Mouse (Mus musculus) adrenal gland, postnatal 4 days (tissue): ENCODE measurements at regions not wholly inside any gene's neighbourhood (a gene's known extent, or its start where the extent isn't known, plus 50 kb on each side); places are given as distances from the start of the nearest gene placed in this dataset.

ENCODE experiments used
- DNase-seq, 2 experiments: peaks; one replicate each; pipeline ENCODE4 v3.0.0; 2021 to 2022; ENCODE audit warnings: low spot score in 2 of 2, mixed read lengths in 2 of 2

- no peak for DNase-seq
These were observed 191.6 kb downstream of the Agtpbp1 start for GRCm38 (mm10) chr13:59393231-59393938.

GRCm38 (mm10) chr13:59392828-59393227 is 192.2 kb downstream of the Agtpbp1 start:
- DNase-seq = no peak

- DNase-seq = no peak
These were observed 197.3 kb downstream of the Agtpbp1 start for GRCm38 (mm10) chr13:59387627-59388325.

- no peak for DNase-seq
These were observed 198.0 kb downstream of the Agtpbp1 start for GRCm38 (mm10) chr13:59386935-59387540.

- no peak for DNase-seq
These were observed 199.2 kb downstream of the Agtpbp1 start for GRCm38 (mm10) chr13:59385824-59386223.

- DNase-seq = no peak
These were observed 214.7 kb downstream of the Agtpbp1 start for GRCm38 (mm10) chr13:59370141-59370816.

GRCm38 (mm10) chr13:59368550-59369449 is 216.2 kb downstream of the Agtpbp1 start:
- no peak for DNase-seq

- peak; percentile 32 to 46 for DNase-seq
These were observed 219.6 kb downstream of the Agtpbp1 start for GRCm38 (mm10) chr13:59365460-59365859.

- no peak for DNase-seq
These were observed 221.6 kb downstream of the Agtpbp1 start for GRCm38 (mm10) chr13:59363428-59363827.

GRCm38 (mm10) chr13:59361323-59361722 is 223.7 kb downstream of the Agtpbp1 start:
- DNase-seq = no peak

- DNase-seq = no peak
These were observed 225.0 kb downstream of the Agtpbp1 start for GRCm38 (mm10) chr13:59360026-59360425.

GRCm38 (mm10) chr13:59358421-59358820 is 226.6 kb downstream of the Agtpbp1 start:
- no peak for DNase-seq

GRCm38 (mm10) chr13:59351461-59351860 is 233.6 kb downstream of the Agtpbp1 start:
- DNase-seq = no peak

GRCm38 (mm10) chr13:59350613-59351150 is 234.3 kb downstream of the Agtpbp1 start:
- no peak for DNase-seq

GRCm38 (mm10) chr13:59348510-59348909 is 236.5 kb downstream of the Agtpbp1 start:
- DNase-seq = no peak

GRCm38 (mm10) chr13:59341871-59342270 is 243.2 kb downstream of the Agtpbp1 start:
- DNase-seq = no peak

- DNase-seq = no peak
These were observed 246.6 kb downstream of the Agtpbp1 start for GRCm38 (mm10) chr13:59338436-59338835.

- no peak for DNase-seq
These were observed 261.1 kb downstream of the Agtpbp1 start for GRCm38 (mm10) chr13:59323933-59324332.

- DNase-seq = no peak
These were observed 261.6 kb downstream of the Agtpbp1 start for GRCm38 (mm10) chr13:59323441-59323840.

GRCm38 (mm10) chr13:59320261-59320660 is 264.8 kb downstream of the Agtpbp1 start:
- no peak for DNase-seq
